Mouse (Mus musculus) MEL (cell line): ENCODE measurements around the gene Slc5a2.

ENCODE experiments used
- CHD2 ChIP-seq: IDR thresholded peaks from 2 replicates; pipeline ENCODE4 v1.6.1; 2011; ENCODE audit warnings: low read length, improper control_type of control experiment
- HCFC1 ChIP-seq: IDR thresholded peaks from 2 replicates; pipeline ENCODE4 v1.6.1; 2012; ENCODE audit warnings: low read depth, mild to moderate bottlenecking, inconsistent platforms, low read length, improper control_type of control experiment, moderate library complexity
- TCF12 ChIP-seq: IDR thresholded peaks from 2 replicates; pipeline ENCODE4 v1.6.1; 2014; ENCODE audit warnings: low read depth, mild to moderate bottlenecking, inconsistent platforms, low read length, improper control_type of control experiment, moderate library complexity
- USF1 ChIP-seq: IDR thresholded peaks from 2 replicates; pipeline ENCODE4 v1.6.1; 2014; ENCODE audit warnings: low read depth, mild to moderate bottlenecking, inconsistent platforms, low read length, improper control_type of control experiment, moderate library complexity

- TF ChIP-seq TCF12: no peak
- TF ChIP-seq USF1: no peak
- no peak for TF ChIP-seq CHD2
- TF ChIP-seq HCFC1: no peak
Observed at GRCm38 (mm10) chr7:128311811-128312210, 46.4 kb downstream of the Slc5a2 start.
